Mouse (Mus musculus): ENCODE results near the gene Aldob. TPM values are rescaled to one million over a fixed set of nuclear protein-coding genes. Genes with fewer than 3 reads are reported as not detected.
"Not testable (repeated sequence)": the region's sequence is repeated elsewhere in the genome, so short reads cannot be mapped to it uniquely, and the experiment has no call there.

Gene Aldob
- polyA plus RNA-seq, 1 experiment from 2014 or later, result 1.9 TPM

- H3K4me1 ChIP-seq (ENCODE audit: control insufficient read depth, insufficient read depth, low read length), result peaks cover 2% of the 10 kb centered on the region; the same call in 1 of the 2 replicates
- whole genome bisulfite sequencing, result 94% methylated on average over 6 of the region's 6 CpGs
- no peak overlapping the region for H3K4me3 ChIP-seq (ENCODE audit: low read length)
- H3K36me3 ChIP-seq (ENCODE audit: control insufficient read depth, insufficient read depth), result peaks cover 11% of the 10 kb centered on the region
- no peaks in the 10 kb centered on the region for H3K27me3 ChIP-seq (ENCODE audit: control insufficient read depth, insufficient read depth, low read length)
- no peak overlapping the region for H3K27ac ChIP-seq (ENCODE audit: low read length)
- no peak overlapping the region for H3K9ac ChIP-seq (ENCODE audit: low read length)
- no peak for ATAC-seq (replicated peaks; ENCODE audit: extremely low read depth, insufficient read depth, low FRiP score)
- H3K9me3 ChIP-seq (replicated peaks; ENCODE audit: control insufficient read depth, low read length), result no peaks in the 10 kb centered on the region
- H3K4me2 ChIP-seq (ENCODE audit: low read depth, low read length), result no peak overlapping the region
Observed at GRCm38 (mm10) chr4:49514441-49514840, 34.9 kb downstream of the Aldob start.

- no peak overlapping the region for H3K4me3 ChIP-seq (ENCODE audit: low read length)
- no peaks in the 10 kb centered on the region for H3K27me3 ChIP-seq (ENCODE audit: control insufficient read depth, insufficient read depth, low read length)
- WGBS, result 90% methylated on average over 4 of the region's 4 CpGs
- H3K36me3 ChIP-seq (ENCODE audit: control insufficient read depth, insufficient read depth), result peaks cover 11% of the 10 kb centered on the region
- no peak overlapping the region for H3K9ac ChIP-seq (ENCODE audit: low read length)
- no peak overlapping the region for H3K27ac ChIP-seq (ENCODE audit: low read length)
- no peak for ATAC-seq (replicated peaks; ENCODE audit: extremely low read depth, insufficient read depth, low FRiP score)
- H3K9me3 ChIP-seq (replicated peaks; ENCODE audit: control insufficient read depth, low read length), result no peaks in the 10 kb centered on the region
- no peak overlapping the region for H3K4me2 ChIP-seq (ENCODE audit: low read depth, low read length)
- H3K4me1 ChIP-seq (ENCODE audit: control insufficient read depth, insufficient read depth, low read length), result no peaks in the 10 kb centered on the region
Observed at GRCm38 (mm10) chr4:49512636-49513035, 36.7 kb downstream of the Aldob start.

- 80% methylated on average over 1 of the region's 1 CpGs for WGBS
- H3K4me2 ChIP-seq (ENCODE audit: low read depth, low read length), result not testable (repeated sequence)
Observed at GRCm38 (mm10) chr4:49510236-49510835, 39.0 kb downstream of the Aldob start.

GRCm38 (mm10) chr4:49509183-49509582 lies 40.2 kb downstream of the Aldob start:
- Histone ChIP-seq H3K36me3 (ENCODE audit: control insufficient read depth, insufficient read depth) (peaks cover 9% of the 10 kb centered on the region), H3K27ac (ENCODE audit: low read length) (no peak overlapping the region), H3K4me3 (ENCODE audit: low read length) (no peak overlapping the region), H3K4me1 (ENCODE audit: control insufficient read depth, insufficient read depth, low read length) (no peaks in the 10 kb centered on the region), H3K27me3 (ENCODE audit: control insufficient read depth, insufficient read depth, low read length) (no peaks in the 10 kb centered on the region), H3K9me3 (replicated peaks; ENCODE audit: control insufficient read depth, low read length) (no peaks in the 10 kb centered on the region), H3K4me2 (ENCODE audit: low read depth, low read length) (no peak overlapping the region), H3K9ac (ENCODE audit: low read length) (no peak overlapping the region)
- ATAC-seq (replicated peaks; ENCODE audit: extremely low read depth, insufficient read depth, low FRiP score), result no peak
- 90% methylated on average over 2 of the region's 2 CpGs for WGBS

More at GRCm38 (mm10) chr4:49510236-49510835, 39.0 kb downstream of the Aldob start:
- H3K9ac ChIP-seq (ENCODE audit: low read length); H3K9me3 ChIP-seq (replicated peaks; ENCODE audit: control insufficient read depth, low read length); H3K27ac ChIP-seq (ENCODE audit: low read length); H3K4me1 ChIP-seq (ENCODE audit: control insufficient read depth, insufficient read depth, low read length); ATAC-seq (replicated peaks; ENCODE audit: extremely low read depth, insufficient read depth, low FRiP score); H3K4me3 ChIP-seq (ENCODE audit: low read length); H3K27me3 ChIP-seq (ENCODE audit: control insufficient read depth, insufficient read depth, low read length): not testable (repeated sequence)
- H3K36me3 ChIP-seq (ENCODE audit: control insufficient read depth, insufficient read depth), result peaks cover 11% of the 10 kb centered on the region

- no peaks in the 10 kb centered on the region for H3K27me3 ChIP-seq (ENCODE audit: control insufficient read depth, insufficient read depth, low read length)
- H3K4me3 ChIP-seq (ENCODE audit: low read length), result no peak within 1 kb of the TSS
- WGBS, result 47% methylated on average over 3 of the region's 3 CpGs
- H3K4me1 ChIP-seq (ENCODE audit: control insufficient read depth, insufficient read depth, low read length), result no peaks in the 10 kb centered on the region
- no peaks in the 10 kb centered on the region for H3K9me3 ChIP-seq (replicated peaks; ENCODE audit: control insufficient read depth, low read length)
- no peak within 1 kb of the TSS for H3K9ac ChIP-seq (ENCODE audit: low read length)
- H3K36me3 ChIP-seq (ENCODE audit: control insufficient read depth, insufficient read depth), result no peaks in the 10 kb centered on the region
- no peak within 1 kb of the TSS for H3K4me2 ChIP-seq (ENCODE audit: low read depth, low read length)
- no peak within 1 kb of the TSS for H3K27ac ChIP-seq (ENCODE audit: low read length)
- ATAC-seq (replicated peaks; ENCODE audit: extremely low read depth, insufficient read depth, low FRiP score), result no peak
Observed at GRCm38 (mm10) chr4:49506386-49506785, 43.0 kb downstream of the Aldob start, which contains the start of gene Baat. Gene Baat (minus strand): TSS chr4:49506557.

- Histone ChIP-seq H3K27me3 (ENCODE audit: control insufficient read depth, insufficient read depth, low read length) (no peaks in the 10 kb centered on the region), H3K4me3 (ENCODE audit: low read length) (no peak overlapping the region), H3K36me3 (ENCODE audit: control insufficient read depth, insufficient read depth) (no peaks in the 10 kb centered on the region), H3K27ac (ENCODE audit: low read length) (no peak overlapping the region), H3K9me3 (replicated peaks; ENCODE audit: control insufficient read depth, low read length) (no peaks in the 10 kb centered on the region), H3K4me1 (ENCODE audit: control insufficient read depth, insufficient read depth, low read length) (no peaks in the 10 kb centered on the region), H3K4me2 (ENCODE audit: low read depth, low read length) (no peak overlapping the region), H3K9ac (ENCODE audit: low read length) (no peak overlapping the region)
- no peak for ATAC-seq (replicated peaks; ENCODE audit: extremely low read depth, insufficient read depth, low FRiP score)
- WGBS, result 78% methylated on average over 1 of the region's 1 CpGs
Observed at GRCm38 (mm10) chr4:49503563-49503962, 45.8 kb downstream of the Aldob start.

Other genes starting within 250 kb of the Aldob start
- not detected in 2 replicates for gene Acnat2, start 141.4 kb downstream of the Aldob start, polyA plus RNA-seq (2015; fragmentation: Nextera tagmentation; extraction: Ambion mirVana)
- not detected in 2 replicates for gene Acnat1, start 75.6 kb downstream of the Aldob start, polyA plus RNA-seq (2015; fragmentation: Nextera tagmentation; extraction: Ambion mirVana)
- 0.09 and 0.16 TPM in 2 replicates for gene Baat, start 43.0 kb downstream of the Aldob start, polyA plus RNA-seq (2015; fragmentation: Nextera tagmentation; extraction: Ambion mirVana)
- 59.0 and 69.5 TPM in 2 replicates for gene Mrpl50, start 28.5 kb downstream of the Aldob start, polyA plus RNA-seq (2015; fragmentation: Nextera tagmentation; extraction: Ambion mirVana)
- gene Zfp189, start 28.4 kb downstream of the Aldob start, polyA plus RNA-seq (2015; fragmentation: Nextera tagmentation; extraction: Ambion mirVana), result 7.0 and 7.8 TPM in 2 replicates
- 53.8 and 63.3 TPM in 2 replicates for gene Tmem246, start 48.3 kb upstream of the Aldob start, polyA plus RNA-seq (2015; fragmentation: Nextera tagmentation; extraction: Ambion mirVana)
- gene Rnf20, start 82.5 kb upstream of the Aldob start, polyA plus RNA-seq (2015; fragmentation: Nextera tagmentation; extraction: Ambion mirVana), result 22.0 and 22.1 TPM in 2 replicates
- gene Ppp3r2, start 132.5 kb upstream of the Aldob start, polyA plus RNA-seq (2015; fragmentation: Nextera tagmentation; extraction: Ambion mirVana), result not detected in 2 replicates

Data from heart, embryonic 16.5 days (tissue).